Mouse (Mus musculus) ES-E14 (cell line): ENCODE data around the gene Ctnnb1.

Experiments
- CHD2 ChIP-seq: IDR thresholded peaks from 2 replicates; pipeline ENCODE4 v1.6.1; 2014; ENCODE audit warnings: mild to moderate bottlenecking, low read depth, low read length, inconsistent platforms
- HCFC1 ChIP-seq: IDR thresholded peaks from 2 replicates; pipeline ENCODE4 v1.6.1; 2012; ENCODE audit warnings: low read length, inconsistent platforms, borderline replicate concordance; ENCODE audit not compliant: insufficient read depth

DNA sequence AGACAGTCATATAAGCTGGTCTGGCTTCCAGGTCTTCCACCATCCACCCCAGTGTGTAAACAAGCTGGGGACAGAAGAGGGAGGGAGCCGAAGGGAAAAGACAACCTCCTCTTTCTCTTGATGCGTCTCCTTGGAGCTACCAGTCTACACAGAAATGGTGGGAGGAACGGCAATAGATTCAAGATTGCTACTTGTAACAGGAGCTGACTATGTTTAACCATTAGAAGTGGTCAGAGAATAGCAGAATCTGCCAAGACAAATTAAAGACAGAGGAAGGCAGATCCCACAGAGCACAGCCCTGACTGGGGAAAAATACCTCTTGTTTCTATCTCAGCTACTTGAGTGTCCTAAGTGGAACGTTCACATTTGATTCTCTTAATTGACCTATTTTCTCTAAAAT, 29.2 kb upstream of the Ctnnb1 start:
- TF ChIP-seq CHD2 (no peak), HCFC1 (no peak)
